Mouse (Mus musculus) heart, embryonic 12.5 days (tissue): ENCODE data around the gene Lama4. TPM values are rescaled to one million over a fixed set of nuclear protein-coding genes. Genes with fewer than 3 reads are reported as not detected.

Source experiments
- ATAC-seq: fragments of 200-750 bp; cut with Nextera tagmentation; 2 replicates; pipeline ENCODE4 v1.8.0; 2017; ENCODE audit warnings: moderate TSS enrichment, moderate library complexity; ENCODE audit not compliant: insufficient number of reproducible peaks, low FRiP score
- H3K27ac ChIP-seq: fragments of 300-500 bp; sonication (generic); 2 replicates; pipeline ENCODE4 v1.5.1; 2016; ENCODE audit warnings: mild to moderate bottlenecking, moderate library complexity; ENCODE audit not compliant: poor library complexity, severe bottlenecking
- H3K27me3 ChIP-seq: fragments of 300-500 bp; sonication (generic); replicated peaks from 2 replicates; pipeline ENCODE4 v1.6.1; 2016; ENCODE audit warnings: mild to moderate bottlenecking, moderate library complexity
- H3K36me3 ChIP-seq: fragments of 300-500 bp; sonication (generic); 2 replicates; pipeline ENCODE4 v1.6.1; 2016; ENCODE audit warnings: mild to moderate bottlenecking, moderate library complexity
- H3K4me1 ChIP-seq: fragments of 300-500 bp; sonication (generic); replicated peaks from 2 replicates; pipeline ENCODE4 v1.6.1; 2016; ENCODE audit warnings: mild to moderate bottlenecking
- H3K4me2 ChIP-seq: fragments of 300-500 bp; sonication (generic); 2 replicates; pipeline ENCODE4 v1.6.1; 2016; ENCODE audit warnings: mild to moderate bottlenecking, moderate library complexity
- H3K4me3 ChIP-seq: fragments of 300-500 bp; sonication (generic); 2 replicates; pipeline ENCODE4 v1.5.1; 2016; ENCODE audit warnings: mild to moderate bottlenecking
- H3K9ac ChIP-seq: fragments of 300-500 bp; sonication (generic); 2 replicates; pipeline ENCODE4 v1.6.1; 2016; ENCODE audit warnings: mild to moderate bottlenecking, moderate library complexity
- H3K9me3 ChIP-seq: fragments of 300-500 bp; sonication (generic); replicated peaks from 2 replicates; pipeline ENCODE4 v1.6.1; 2016; ENCODE audit warnings: mild to moderate bottlenecking, moderate library complexity
- WGBS: fragments of 180-500 bp; shearing (Covaris S2); methylation state at CpG from one replicate; pipeline ENCODE4 v1.1.7; 2016; 5-methylcytosine and 5-hydroxymethylcytosine counted together
- polyA plus RNA-seq: library from polyadenylated mRNA; unstranded; fragments of >200 nt; fragmentation: Nextera tagmentation; extraction: Ambion mirVana; gene quantifications from 2 replicates; pipeline ENCODE4 v1.2.1, GENCODE M21; 2016

Gene Lama4
- polyA plus RNA-seq, 1 experiment from 2014 or later: 144 TPM

DNA sequence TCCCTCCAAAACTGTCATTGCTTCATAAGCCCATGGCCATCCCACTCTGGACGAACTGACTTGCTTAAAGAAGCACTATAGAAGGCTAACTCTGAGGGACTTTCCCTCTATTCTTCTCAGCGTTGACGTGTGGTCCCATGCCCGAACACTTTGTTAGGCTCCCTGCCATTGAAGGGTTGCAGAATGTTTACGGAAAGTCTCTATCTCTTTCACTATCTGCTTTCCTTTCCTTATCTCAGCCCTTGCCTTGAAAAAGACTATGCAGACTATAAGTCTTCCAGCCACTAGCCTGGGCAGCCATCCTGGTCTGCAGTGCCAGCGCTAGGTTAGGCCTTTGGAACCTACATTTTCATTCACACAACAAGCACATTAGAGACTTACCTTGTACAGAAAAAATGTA lies 4.7 kb downstream of the Lama4 start:
- peaks cover 16% of the 10 kb centered on the region for H3K36me3 ChIP-seq
- H3K9ac ChIP-seq: no peak overlapping the region
- 16% methylated on average over 6 of the region's 6 CpGs for WGBS
- peaks cover 38% of the 10 kb centered on the region for H3K4me1 ChIP-seq
- ATAC-seq: no peak
- H3K9me3 ChIP-seq: no peaks in the 10 kb centered on the region
- H3K4me2 ChIP-seq: peak overlapping the region; percentile 90
- peak overlapping the region; percentile 52 for H3K4me3 ChIP-seq
- H3K27me3 ChIP-seq: no peaks in the 10 kb centered on the region
- H3K27ac ChIP-seq: peak overlapping the region; percentile 78

DNA sequence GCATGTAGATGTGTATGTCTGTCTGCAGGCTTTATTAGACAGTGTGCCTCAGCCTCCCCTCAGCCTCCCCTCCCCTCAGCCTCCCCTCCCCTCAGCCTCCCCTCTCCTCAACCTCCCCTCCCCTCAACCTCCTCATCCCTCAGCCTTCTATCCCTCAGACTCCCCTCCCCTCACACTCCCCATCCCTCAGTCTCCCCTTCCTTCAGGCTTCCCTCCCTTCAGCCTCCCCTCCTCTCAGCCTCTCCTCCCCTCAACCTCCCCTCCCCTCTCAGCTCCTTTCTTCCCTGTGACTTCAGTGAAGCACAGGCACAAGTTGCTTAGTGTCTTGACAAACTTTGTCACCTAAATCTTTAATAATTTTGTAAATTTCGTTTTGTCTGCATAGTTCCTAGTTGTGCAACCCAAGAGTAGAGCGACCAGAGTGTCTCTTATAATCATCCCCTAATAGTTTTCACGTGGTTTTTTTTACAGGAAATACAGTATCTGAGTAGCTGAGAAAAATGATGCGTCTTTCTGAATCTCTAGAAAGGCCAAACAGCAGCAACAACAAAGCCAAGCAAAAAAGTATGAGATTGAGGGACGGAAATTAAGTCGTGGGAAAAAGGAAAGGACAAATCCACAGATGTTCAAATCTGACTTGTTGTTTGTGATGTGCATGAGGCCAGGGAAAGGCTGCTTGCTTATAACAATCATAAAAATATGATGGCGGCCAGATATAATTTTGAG lies 7.1 kb downstream of the Lama4 start:
- Histone ChIP-seq H3K27me3 (no peaks in the 10 kb centered on the region), H3K36me3 (peaks cover 21% of the 10 kb centered on the region), H3K4me1 (peaks cover 34% of the 10 kb centered on the region), H3K4me3 (no peak overlapping the region), H3K9me3 (no peaks in the 10 kb centered on the region), H3K9ac (no peak overlapping the region), H3K27ac (no peak overlapping the region), H3K4me2 (no peak overlapping the region)
- no peak for ATAC-seq
- WGBS: 57% methylated on average over 7 of the region's 7 CpGs

DNA sequence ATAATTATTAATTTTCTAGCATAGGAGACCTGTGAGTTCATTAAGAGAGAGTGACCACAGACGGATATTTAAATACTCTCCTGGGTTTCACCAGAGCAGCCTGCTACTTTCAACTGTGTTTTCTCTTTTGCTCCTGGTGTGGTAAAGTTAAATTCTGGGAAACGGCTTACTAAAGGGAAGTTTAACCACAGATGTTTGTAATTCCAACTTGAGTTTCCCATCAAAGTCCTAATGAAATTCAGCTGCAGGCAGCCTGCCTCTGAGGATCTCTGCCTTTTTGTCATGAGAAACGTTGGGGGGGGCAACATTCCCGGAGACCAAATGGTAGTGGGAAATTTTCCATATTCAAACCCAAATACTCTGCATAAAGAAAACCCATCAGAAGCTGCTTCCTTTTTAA lies 7.7 kb downstream of the Lama4 start:
- H3K36me3 ChIP-seq: peaks cover 21% of the 10 kb centered on the region

DNA sequence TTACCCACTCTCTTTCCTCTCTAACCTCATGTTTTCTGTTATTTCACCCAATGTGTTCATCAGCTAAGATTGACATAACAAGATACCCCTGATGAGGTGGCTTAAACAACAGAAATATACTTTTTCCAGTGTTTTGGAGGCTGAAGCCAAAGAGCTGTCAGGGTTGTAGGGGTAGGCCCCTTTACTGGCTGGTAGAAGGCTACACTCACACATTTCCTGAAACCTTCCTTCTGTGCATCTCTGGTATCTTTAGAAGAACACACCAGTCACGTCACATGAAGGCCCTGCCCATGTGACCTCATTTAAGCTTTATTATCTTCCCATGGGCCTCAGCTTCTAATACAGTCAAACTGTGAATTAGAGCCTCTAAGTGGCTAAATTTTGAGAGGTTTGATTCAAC lies 12.9 kb downstream of the Lama4 start:
- H3K27ac ChIP-seq: no peak overlapping the region

More for the DNA sequence above, 7.7 kb downstream of the Lama4 start:
- Histone ChIP-seq H3K4me3 (no peak overlapping the region), H3K9ac (no peak overlapping the region), H3K27me3 (no peaks in the 10 kb centered on the region), H3K4me1 (peaks cover 38% of the 10 kb centered on the region), H3K27ac (no peak overlapping the region), H3K9me3 (no peaks in the 10 kb centered on the region), H3K4me2 (no peak overlapping the region)
- 52% methylated on average over 4 of the region's 4 CpGs for WGBS
- ATAC-seq: no peak

DNA sequence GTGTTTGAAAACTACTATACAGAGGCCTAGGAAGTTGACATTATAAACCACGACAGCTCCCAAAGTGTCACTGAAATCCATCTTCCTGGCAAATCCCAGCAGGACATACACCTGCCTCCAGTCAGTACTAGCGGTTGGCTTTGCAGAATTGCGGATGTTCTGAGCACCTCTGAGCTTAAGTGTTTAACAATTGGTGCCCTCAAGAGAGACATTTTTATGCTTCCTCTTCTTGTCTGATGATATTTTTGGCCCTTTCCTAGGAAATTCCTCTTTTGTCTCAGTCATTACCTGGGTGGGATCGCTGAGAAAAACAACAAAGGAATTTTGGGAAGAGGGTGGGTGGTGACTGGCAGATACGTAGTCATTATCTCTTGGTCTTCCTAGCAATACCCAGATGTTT lies 14.4 kb downstream of the Lama4 start:
- no peaks in the 10 kb centered on the region for H3K9me3 ChIP-seq
- ATAC-seq: no peak
- 62% methylated on average over 5 of the region's 5 CpGs for WGBS
- no peak overlapping the region for H3K4me2 ChIP-seq
- H3K27ac ChIP-seq: peak overlapping the region; percentile 3; the same call in 1 of the 2 replicates
- H3K4me3 ChIP-seq: no peak overlapping the region
- H3K27me3 ChIP-seq: no peaks in the 10 kb centered on the region
- H3K9ac ChIP-seq: no peak overlapping the region
- H3K4me1 ChIP-seq: peaks cover 43% of the 10 kb centered on the region
- peaks cover 11% of the 10 kb centered on the region for H3K36me3 ChIP-seq

More for the DNA sequence above, 12.9 kb downstream of the Lama4 start:
- Histone ChIP-seq H3K4me2 (no peak overlapping the region), H3K36me3 (peaks cover 22% of the 10 kb centered on the region), H3K4me3 (no peak overlapping the region), H3K9me3 (no peaks in the 10 kb centered on the region), H3K9ac (no peak overlapping the region), H3K4me1 (peaks cover 42% of the 10 kb centered on the region), H3K27me3 (no peaks in the 10 kb centered on the region)
- no peak for ATAC-seq
- WGBS: 44% methylated on average over 1 of the region's 1 CpGs

DNA sequence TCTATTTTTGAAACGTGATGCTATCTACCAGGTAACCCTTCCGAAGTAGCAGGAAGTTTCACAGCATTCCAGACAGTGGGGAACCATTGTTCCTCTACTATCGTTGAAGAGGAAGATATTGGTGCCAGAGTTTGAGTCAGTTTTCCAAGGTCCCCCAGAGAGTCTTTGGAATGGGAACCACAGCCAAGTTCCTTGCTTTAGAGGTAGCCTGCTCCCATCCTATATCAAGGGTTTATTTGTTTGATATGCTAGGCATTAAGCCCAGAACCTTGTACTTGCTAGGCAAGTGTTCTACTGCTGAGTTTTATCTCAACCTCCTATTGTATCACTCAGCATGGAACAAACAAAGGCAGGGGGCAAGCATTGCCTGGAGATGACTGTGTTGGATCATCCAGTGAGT lies 15.7 kb downstream of the Lama4 start:
- peak; percentile 43 for ATAC-seq
- H3K9ac ChIP-seq: no peak overlapping the region
- no peak overlapping the region for H3K4me3 ChIP-seq
- H3K36me3 ChIP-seq: peaks cover 4% of the 10 kb centered on the region; the same call in 1 of the 2 replicates
- peaks cover 46% of the 10 kb centered on the region for H3K4me1 ChIP-seq
- H3K9me3 ChIP-seq: no peaks in the 10 kb centered on the region
- peak overlapping the region; percentile 64 for H3K27ac ChIP-seq
- WGBS: 17% methylated on average over 3 of the region's 3 CpGs
- H3K4me2 ChIP-seq: no peak overlapping the region
- H3K27me3 ChIP-seq: no peaks in the 10 kb centered on the region

DNA sequence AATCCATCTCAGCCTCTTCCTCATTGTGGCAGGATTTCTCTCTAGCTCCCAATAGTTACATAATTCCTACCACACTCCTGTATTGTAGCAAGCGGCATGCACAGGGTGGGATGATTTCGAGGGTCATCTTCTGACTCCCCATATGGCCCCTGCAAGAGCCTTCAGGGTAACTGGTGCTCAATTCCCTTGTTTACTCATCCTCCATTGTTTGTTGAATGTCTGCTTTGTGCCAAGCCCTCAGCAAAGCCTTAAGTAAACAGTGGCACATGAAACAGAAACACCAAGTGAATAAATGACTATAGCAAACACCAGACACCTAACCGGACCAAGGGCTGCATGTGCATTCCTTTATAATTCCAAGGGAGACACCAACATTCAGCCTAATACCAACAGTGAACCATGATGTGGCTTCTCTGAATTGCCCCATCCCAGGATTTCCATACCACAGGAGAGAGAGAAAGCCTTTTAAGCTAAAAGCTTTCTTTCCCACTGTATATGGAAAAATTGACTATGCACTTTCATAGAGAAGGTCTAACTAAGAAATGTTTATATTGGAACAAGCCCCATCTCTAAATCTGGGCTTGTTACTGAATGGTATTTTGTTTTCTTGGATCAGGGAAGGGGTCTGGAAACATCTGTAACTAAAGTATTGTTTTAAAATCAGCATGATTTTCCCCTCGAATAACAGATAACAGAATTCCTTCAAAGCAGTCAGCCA lies 19.2 kb downstream of the Lama4 start:
- peaks cover 40% of the 10 kb centered on the region for H3K4me1 ChIP-seq
- H3K4me3 ChIP-seq: no peak overlapping the region
- H3K9ac ChIP-seq: no peak overlapping the region
- H3K4me2 ChIP-seq: no peak overlapping the region
- no peaks in the 10 kb centered on the region for H3K27me3 ChIP-seq
- H3K36me3 ChIP-seq: peaks cover 9% of the 10 kb centered on the region
- no peaks in the 10 kb centered on the region for H3K9me3 ChIP-seq
- WGBS: 63% methylated on average over 4 of the region's 4 CpGs
- ATAC-seq: peak; percentile 77
- H3K27ac ChIP-seq: peak overlapping the region; percentile 89

DNA sequence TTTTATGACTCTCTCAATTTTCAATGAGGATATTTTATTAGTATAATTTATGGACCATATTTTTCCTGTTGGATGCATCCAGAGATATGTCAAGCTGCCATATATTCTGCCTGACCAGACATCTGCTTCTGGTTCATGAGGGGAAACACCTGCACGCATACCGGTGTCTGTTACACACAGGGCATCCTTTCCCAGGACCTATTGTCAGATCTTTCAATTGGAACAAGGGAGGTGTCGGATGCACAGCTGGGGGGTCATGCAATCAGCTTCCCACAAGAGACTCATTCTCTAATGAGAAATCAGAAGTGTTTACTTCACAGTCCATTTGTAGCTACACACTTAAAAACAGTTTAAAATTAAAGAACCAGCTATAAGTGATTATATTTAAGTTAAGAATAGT lies 20.7 kb downstream of the Lama4 start:
- Histone ChIP-seq H3K4me1 (peaks cover 27% of the 10 kb centered on the region), H3K4me2 (no peak overlapping the region), H3K9me3 (no peaks in the 10 kb centered on the region), H3K4me3 (no peak overlapping the region), H3K27ac (no peak overlapping the region), H3K27me3 (no peaks in the 10 kb centered on the region), H3K9ac (no peak overlapping the region), H3K36me3 (peaks cover 9% of the 10 kb centered on the region)
- ATAC-seq: no peak
- WGBS: 80% methylated on average over 3 of the region's 3 CpGs

DNA sequence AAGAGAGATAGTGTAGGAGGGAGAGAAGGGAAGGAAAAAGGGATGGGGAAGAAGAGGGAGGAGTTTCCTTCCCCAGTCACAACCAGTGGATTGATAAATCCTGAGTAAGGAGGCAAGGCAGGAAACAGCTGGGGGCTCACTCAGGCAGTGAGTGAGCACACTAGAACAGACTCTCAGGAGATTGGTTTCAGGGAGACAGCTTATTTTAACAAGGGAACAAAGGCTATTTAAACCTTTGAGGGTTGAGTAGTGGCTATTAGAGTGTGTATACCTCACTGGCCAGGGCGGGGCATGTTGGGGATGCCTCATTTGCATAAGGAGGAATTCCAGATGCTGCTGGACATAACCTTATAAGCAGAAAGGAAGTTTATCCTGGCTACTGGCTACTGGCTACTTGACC lies 27.5 kb downstream of the Lama4 start:
- Histone ChIP-seq H3K4me1 (peaks cover 10% of the 10 kb centered on the region; the same call in 1 of the 2 replicates), H3K36me3 (peaks cover 16% of the 10 kb centered on the region), H3K4me2 (no peak overlapping the region), H3K27me3 (no peaks in the 10 kb centered on the region), H3K27ac (no peak overlapping the region), H3K9ac (no peak overlapping the region), H3K9me3 (no peaks in the 10 kb centered on the region), H3K4me3 (no peak overlapping the region)
- ATAC-seq: no peak
- WGBS: 88% methylated on average over 1 of the region's 1 CpGs

DNA sequence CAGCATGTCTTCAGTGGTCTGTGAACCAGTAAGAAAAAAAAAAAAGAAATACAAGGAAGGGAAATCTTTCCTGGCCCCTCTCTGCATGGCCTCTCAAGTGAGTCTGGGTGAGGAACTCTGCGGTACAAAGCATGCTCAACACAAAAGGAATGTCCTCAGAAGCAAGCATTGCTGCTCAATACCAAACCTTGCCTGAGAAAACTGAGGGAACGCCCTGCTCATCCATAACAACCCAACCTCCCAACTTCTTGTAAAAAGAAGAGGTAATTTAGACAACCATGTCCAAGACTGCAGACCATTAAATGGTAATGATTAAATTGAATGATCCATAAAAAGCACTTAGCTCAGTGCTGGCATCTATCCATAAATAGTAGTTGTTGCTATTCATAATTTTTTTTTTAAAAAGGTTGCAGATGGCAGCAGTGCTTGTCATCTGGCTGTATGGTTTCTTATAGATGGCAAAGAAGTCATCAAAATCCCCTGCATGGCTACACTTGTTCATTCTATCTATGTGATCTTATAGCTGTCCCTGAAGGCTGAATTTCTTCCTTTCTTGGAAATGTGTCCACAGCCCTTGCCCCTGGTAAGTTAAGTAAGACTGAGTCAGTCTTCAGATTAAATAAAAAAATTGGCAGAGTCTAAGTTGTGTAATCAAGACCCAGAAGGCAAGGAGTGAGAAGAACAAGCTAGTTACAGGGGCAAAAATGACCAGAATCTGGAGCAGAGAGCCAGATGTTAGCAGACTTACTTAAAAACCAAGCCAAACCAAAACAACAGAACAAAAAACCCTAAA lies 28.5 kb downstream of the Lama4 start:
- Histone ChIP-seq H3K4me1 (peaks cover 10% of the 10 kb centered on the region; the same call in 1 of the 2 replicates), H3K9me3 (no peaks in the 10 kb centered on the region), H3K36me3 (peaks cover 16% of the 10 kb centered on the region), H3K27me3 (no peaks in the 10 kb centered on the region), H3K9ac (no peak overlapping the region), H3K4me3 (no peak overlapping the region), H3K4me2 (no peak overlapping the region), H3K27ac (no peak overlapping the region)
- ATAC-seq: no peak
- 84% methylated on average over 2 of the region's 2 CpGs for WGBS
